Mouse (Mus musculus) ES-Bruce4 (cell line): Measurements from ENCODE around the gene Marcksl1.

Source experiments
- CTCF ChIP-seq: IDR thresholded peaks from one replicate; pipeline ENCODE4 v1.8.1; 2011; ENCODE audit warnings: low read depth, low read length
- POLR2A ChIP-seq: IDR thresholded peaks from one replicate; pipeline ENCODE4 v1.8.1; 2011; ENCODE audit warnings: low read length; ENCODE audit not compliant: insufficient read depth

DNA sequence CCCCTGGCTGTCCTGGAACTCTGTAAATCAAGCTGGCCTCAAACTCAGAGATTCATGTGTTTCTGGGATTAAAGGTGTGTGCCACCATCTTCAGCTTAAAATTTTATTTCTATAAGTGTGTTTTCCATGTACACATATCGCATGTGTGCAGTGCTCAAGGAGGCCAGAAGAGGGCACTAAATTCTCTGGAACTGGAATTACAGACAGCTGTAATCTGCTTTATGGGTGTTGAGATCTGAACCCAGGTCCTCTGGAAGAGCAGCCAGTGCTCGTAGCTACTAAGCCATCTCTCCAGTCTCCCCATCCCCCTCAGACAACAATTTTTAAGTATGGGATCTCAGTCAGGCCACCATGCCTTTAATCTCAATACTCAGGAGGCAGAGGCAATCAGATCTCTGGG is 35.9 kb downstream of the Marcksl1 start:
- TF ChIP-seq POLR2A (no peak), CTCF (no peak)
